Mouse (Mus musculus) heart, embryonic 13.5 days (tissue): Measurements from ENCODE around the gene 1700014D04Rik. TPM values are rescaled to one million over a fixed set of nuclear protein-coding genes. Genes with fewer than 3 reads are reported as not detected.
A peak's percentile ranks its signal among the peaks of the same experiment; 100 is the strongest.
"Not testable (repeated sequence)": the region's sequence is repeated elsewhere in the genome, so short reads cannot be mapped to it uniquely, and the experiment has no call there.

Source experiments
- ATAC-seq: fragments of 200-750 bp; cut with Nextera tagmentation; 2 replicates; pipeline ENCODE4 v1.8.0; 2017; ENCODE audit warnings: moderate TSS enrichment; ENCODE audit not compliant: insufficient number of reproducible peaks, low FRiP score, low TSS enrichment; ENCODE audit errors: extremely low read depth
- H3K27ac ChIP-seq: fragments of 300-500 bp; sonication (generic); replicated peaks from 2 replicates; pipeline ENCODE4 v1.5.1; 2015; ENCODE audit warnings: moderate library complexity, mild to moderate bottlenecking, inconsistent platforms
- H3K27me3 ChIP-seq: fragments of 300-500 bp; sonication (generic); replicated peaks from 2 replicates; pipeline ENCODE4 v1.6.1; 2015; ENCODE audit warnings: mild to moderate bottlenecking, inconsistent platforms
- H3K36me3 ChIP-seq: fragments of 300-500 bp; sonication (generic); 2 replicates; pipeline ENCODE4 v1.6.1; 2015; ENCODE audit warnings: mild to moderate bottlenecking, inconsistent platforms
- H3K4me1 ChIP-seq: fragments of 300-500 bp; sonication (generic); 2 replicates; pipeline ENCODE4 v1.6.1; 2015; ENCODE audit warnings: inconsistent platforms
- H3K4me2 ChIP-seq: fragments of 300-500 bp; sonication (generic); 2 replicates; pipeline ENCODE4 v1.6.1; 2015; ENCODE audit warnings: inconsistent platforms, mild to moderate bottlenecking, moderate library complexity
- H3K4me3 ChIP-seq: fragments of 300-500 bp; sonication (generic); 2 replicates; pipeline ENCODE4 v1.5.1; 2015; ENCODE audit warnings: moderate library complexity, mild to moderate bottlenecking, inconsistent platforms
- H3K9ac ChIP-seq: fragments of 300-500 bp; sonication (generic); 2 replicates; pipeline ENCODE4 v1.6.1; 2015; ENCODE audit warnings: inconsistent platforms, mild to moderate bottlenecking, moderate library complexity
- H3K9me3 ChIP-seq: fragments of 300-500 bp; sonication (generic); 2 replicates; pipeline ENCODE4 v1.6.1; 2016; ENCODE audit warnings: inconsistent platforms
- WGBS: fragments of 180-500 bp; shearing (Covaris S2); methylation state at CpG from one replicate; pipeline ENCODE4 v1.1.7; 2015; ENCODE audit warnings: mixed read lengths; 5-methylcytosine and 5-hydroxymethylcytosine counted together
- polyA plus RNA-seq: library from polyadenylated mRNA; unstranded; fragments of >200 nt; fragmentation: Nextera tagmentation; extraction: Ambion mirVana; gene quantifications from 2 replicates; pipeline ENCODE4 v1.2.1, GENCODE M21; 2015

1700014D04Rik gene
- not detected in 2 replicates for polyA plus RNA-seq

GRCm38 (mm10) chr13:59746711-59747110 is at the start of gene 1700014D04Rik:
1700014D04Rik (minus strand) TSS chr13:59746752.
- H3K36me3 ChIP-seq: no peaks in the 10 kb centered on the region
- H3K27ac ChIP-seq: no peak within 1 kb of the TSS
- H3K4me3 ChIP-seq: no peak within 1 kb of the TSS
- no peak for ATAC-seq
- peaks cover 2% of the 10 kb centered on the region; the same call in 1 of the 2 replicates for H3K4me1 ChIP-seq
- no peaks in the 10 kb centered on the region for H3K9me3 ChIP-seq
- no peaks in the 10 kb centered on the region for H3K27me3 ChIP-seq
- no peak within 1 kb of the TSS for H3K4me2 ChIP-seq
- H3K9ac ChIP-seq: no peak within 1 kb of the TSS
- 81% methylated on average over 9 of the region's 9 CpGs for WGBS

GRCm38 (mm10) chr13:59795807-59796465 is 49.4 kb upstream of the 1700014D04Rik start:
- Histone ChIP-seq H3K4me2 (no peak overlapping the region), H3K27ac (no peak overlapping the region), H3K4me3 (no peak overlapping the region), H3K4me1 (no peaks in the 10 kb centered on the region), H3K9ac (no peak overlapping the region), H3K36me3 (peaks cover 99% of the 10 kb centered on the region), H3K9me3 (no peaks in the 10 kb centered on the region), H3K27me3 (no peaks in the 10 kb centered on the region)
- WGBS: 89% methylated on average over 6 of the region's 6 CpGs
- ATAC-seq: no peak; the same call in 1 of the 2 replicates

GRCm38 (mm10) chr13:59794786-59795185 is 48.2 kb upstream of the 1700014D04Rik start:
- Histone ChIP-seq H3K4me1 (no peaks in the 10 kb centered on the region), H3K9me3 (no peaks in the 10 kb centered on the region), H3K36me3 (peaks cover 99% of the 10 kb centered on the region), H3K4me3 (no peak overlapping the region), H3K4me2 (no peak overlapping the region), H3K27ac (no peak overlapping the region), H3K27me3 (no peaks in the 10 kb centered on the region), H3K9ac (no peak overlapping the region)
- no peak for ATAC-seq
- WGBS: 84% methylated on average over 1 of the region's 1 CpGs

- Histone ChIP-seq H3K9me3 (no peaks in the 10 kb centered on the region), H3K4me3 (no peak within 1 kb of the TSS), H3K27me3 (no peaks in the 10 kb centered on the region), H3K27ac (no peak within 1 kb of the TSS), H3K4me1 (no peaks in the 10 kb centered on the region), H3K4me2 (no peak within 1 kb of the TSS), H3K36me3 (peaks cover 99% of the 10 kb centered on the region), H3K9ac (no peak within 1 kb of the TSS)
- WGBS: 73% methylated on average over 7 of the region's 7 CpGs
- ATAC-seq: no peak
Observed at GRCm38 (mm10) chr13:59782145-59782544, 35.6 kb upstream of the 1700014D04Rik start, which contains the start of gene Gm49354. Gm49354 (minus strand) TSS chr13:59782245.

GRCm38 (mm10) chr13:59779744-59780264 is 33.3 kb upstream of the 1700014D04Rik start:
- not testable (repeated sequence) for H3K4me3 ChIP-seq, H3K27ac ChIP-seq, H3K27me3 ChIP-seq, H3K4me2 ChIP-seq, ATAC-seq, H3K9me3 ChIP-seq, H3K9ac ChIP-seq, H3K4me1 ChIP-seq
- 97% methylated on average over 1 of the region's 1 CpGs for WGBS
- H3K36me3 ChIP-seq: peaks cover 99% of the 10 kb centered on the region

GRCm38 (mm10) chr13:59779213-59779612 is 32.7 kb upstream of the 1700014D04Rik start:
- Histone ChIP-seq H3K4me3 (no peak overlapping the region), H3K9me3 (no peaks in the 10 kb centered on the region), H3K27ac (no peak overlapping the region), H3K4me1 (peaks cover 8% of the 10 kb centered on the region), H3K27me3 (no peaks in the 10 kb centered on the region), H3K4me2 (no peak overlapping the region), H3K36me3 (peaks cover 97% of the 10 kb centered on the region), H3K9ac (no peak overlapping the region)
- 79% methylated on average over 4 of the region's 4 CpGs for WGBS
- ATAC-seq: no peak

GRCm38 (mm10) chr13:59775168-59775567 is 28.6 kb upstream of the 1700014D04Rik start:
- no peaks in the 10 kb centered on the region for H3K9me3 ChIP-seq
- H3K27ac ChIP-seq: peak overlapping the region; percentile 56
- peaks cover 32% of the 10 kb centered on the region for H3K4me1 ChIP-seq
- H3K27me3 ChIP-seq: no peaks in the 10 kb centered on the region
- H3K4me2 ChIP-seq: no peak overlapping the region
- H3K36me3 ChIP-seq: peaks cover 84% of the 10 kb centered on the region
- WGBS: 66% methylated on average over 3 of the region's 3 CpGs
- no peak overlapping the region for H3K4me3 ChIP-seq
- no peak for ATAC-seq
- H3K9ac ChIP-seq: no peak overlapping the region; the same call in 1 of the 2 replicates

GRCm38 (mm10) chr13:59771257-59771656 is 24.7 kb upstream of the 1700014D04Rik start:
- Histone ChIP-seq H3K27ac (peak overlapping the region; percentile 99), H3K27me3 (no peaks in the 10 kb centered on the region), H3K4me3 (peak overlapping the region; percentile 87; the same call in 1 of the 2 replicates), H3K4me2 (peak overlapping the region; percentile 87), H3K9me3 (no peaks in the 10 kb centered on the region), H3K9ac (peak overlapping the region; percentile 84), H3K4me1 (peaks cover 56% of the 10 kb centered on the region), H3K36me3 (peaks cover 53% of the 10 kb centered on the region)
- ATAC-seq: peak; percentile 7; the same call in 1 of the 2 replicates
- 13% methylated on average over 9 of the region's 9 CpGs for WGBS

- no peaks in the 10 kb centered on the region for H3K9me3 ChIP-seq
- H3K4me3 ChIP-seq: peak overlapping the region; percentile 87
- peak overlapping the region; percentile 87 for H3K4me2 ChIP-seq
- no peaks in the 10 kb centered on the region for H3K27me3 ChIP-seq
- peak overlapping the region; percentile 84 for H3K9ac ChIP-seq
- H3K36me3 ChIP-seq: peaks cover 49% of the 10 kb centered on the region
- peak overlapping the region; percentile 99 for H3K27ac ChIP-seq
- H3K4me1 ChIP-seq: peaks cover 60% of the 10 kb centered on the region
- 25% methylated on average over 9 of the region's 9 CpGs for WGBS
- ATAC-seq: no peak
Observed at GRCm38 (mm10) chr13:59770847-59771246, 24.3 kb upstream of the 1700014D04Rik start.

- no peaks in the 10 kb centered on the region for H3K27me3 ChIP-seq
- H3K4me2 ChIP-seq: peak overlapping the region; percentile 87
- H3K9me3 ChIP-seq: no peaks in the 10 kb centered on the region
- peak overlapping the region; percentile 84 for H3K9ac ChIP-seq
- ATAC-seq: peak; percentile 80
- peaks cover 62% of the 10 kb centered on the region for H3K4me1 ChIP-seq
- H3K36me3 ChIP-seq: peaks cover 42% of the 10 kb centered on the region
- under 1% methylated on average over 28 of the region's 28 CpGs for WGBS
- H3K27ac ChIP-seq: peak overlapping the region; percentile 99
- H3K4me3 ChIP-seq: peak overlapping the region; percentile 87
Observed at GRCm38 (mm10) chr13:59770164-59770562, 23.6 kb upstream of the 1700014D04Rik start.

GRCm38 (mm10) chr13:59769296-59770163 is 23.0 kb upstream of the 1700014D04Rik start, which contains the start of gene Isca1:
Isca1 (minus strand) TSS chr13:59769810.
- Histone ChIP-seq H3K27me3 (no peaks in the 10 kb centered on the region), H3K9me3 (no peaks in the 10 kb centered on the region), H3K9ac (peak within 1 kb of the TSS; percentile 93), H3K27ac (peak within 1 kb of the TSS; percentile 99), H3K4me3 (peak within 1 kb of the TSS; percentile 87), H3K36me3 (peaks cover 36% of the 10 kb centered on the region), H3K4me2 (peak within 1 kb of the TSS; percentile 87), H3K4me1 (peaks cover 57% of the 10 kb centered on the region)
- under 1% methylated on average over 91 of the region's 91 CpGs for WGBS
- peak; percentile 91 for ATAC-seq
